Mouse (Mus musculus): ENCODE measurements around the gene Trpt1. TPM values are rescaled to one million over a fixed set of nuclear protein-coding genes. Genes with fewer than 3 reads are reported as not detected.
A peak's percentile ranks its signal among the peaks of the same experiment; 100 is the strongest.

Trpt1 gene
- polyA plus RNA-seq, 1 experiment = 19.3 TPM

GRCm38 (mm10) chr19:6980381-6981093, 15.4 kb upstream of the Trpt1 start, which contains the start of gene Fkbp2:
Fkbp2 (minus strand) TSS chr19:6980501.
- TF ChIP-seq CTCF (conservative IDR thresholded peaks at IDR 0.05; ENCODE audit: insufficient read depth, insufficient read length, low read depth, low read length) = no peak
- peak; percentile 98 for TF ChIP-seq POLR2A (IDR thresholded peaks at IDR 0.05; ENCODE audit: low read depth, low read length)
- peak; percentile 100 for DNase-seq
- peaks cover 18% of the 10 kb centered on the region; the same call in 1 of the 2 replicates for H3K4me1 ChIP-seq (ENCODE audit: control insufficient read depth, insufficient read depth, low read length)
- H3K27ac ChIP-seq (ENCODE audit: insufficient read depth, low read depth, low read length) = peak within 1 kb of the TSS; percentile 98
- H3K27me3 ChIP-seq (replicated peaks; ENCODE audit: control insufficient read depth, insufficient read depth, low read length) = no peaks in the 10 kb centered on the region
- 1% methylated on average over 38 of the region's 38 CpGs for WGBS
- H3K4me3 ChIP-seq (ENCODE audit: insufficient read depth, low read depth, low read length) = peak within 1 kb of the TSS; percentile 84
- no peaks in the 10 kb centered on the region for H3K36me3 ChIP-seq (ENCODE audit: control insufficient read depth, insufficient read depth, low read length)

- H3K27ac ChIP-seq (ENCODE audit: insufficient read depth, low read depth, low read length) = peak overlapping the region; percentile 98; the same call in 1 of the 2 replicates
- no peaks in the 10 kb centered on the region for H3K36me3 ChIP-seq (ENCODE audit: control insufficient read depth, insufficient read depth, low read length)
- TF ChIP-seq CTCF (conservative IDR thresholded peaks at IDR 0.05; ENCODE audit: insufficient read depth, insufficient read length, low read depth, low read length) (no peak), POLR2A (IDR thresholded peaks at IDR 0.05; ENCODE audit: low read depth, low read length) (no peak)
- H3K4me3 ChIP-seq (ENCODE audit: insufficient read depth, low read depth, low read length) = no peak overlapping the region
- H3K4me1 ChIP-seq (ENCODE audit: control insufficient read depth, insufficient read depth, low read length) = peaks cover 13% of the 10 kb centered on the region; the same call in 1 of the 2 replicates
- WGBS = 78% methylated on average over 4 of the region's 4 CpGs
- no peaks in the 10 kb centered on the region for H3K27me3 ChIP-seq (replicated peaks; ENCODE audit: control insufficient read depth, insufficient read depth, low read length)
- DNase-seq = no peak
Measured at GRCm38 (mm10) chr19:6981465-6981864, 14.5 kb upstream of the Trpt1 start.

GRCm38 (mm10) chr19:6983621-6984020, 12.3 kb upstream of the Trpt1 start:
- Histone ChIP-seq H3K27me3 (replicated peaks; ENCODE audit: control insufficient read depth, insufficient read depth, low read length) (no peaks in the 10 kb centered on the region), H3K27ac (ENCODE audit: insufficient read depth, low read depth, low read length) (no peak overlapping the region), H3K4me3 (ENCODE audit: insufficient read depth, low read depth, low read length) (no peak overlapping the region), H3K4me1 (ENCODE audit: control insufficient read depth, insufficient read depth, low read length) (peaks cover 13% of the 10 kb centered on the region; the same call in 1 of the 2 replicates), H3K36me3 (ENCODE audit: control insufficient read depth, insufficient read depth, low read length) (no peaks in the 10 kb centered on the region)
- WGBS = 96% methylated on average over 5 of the region's 5 CpGs
- DNase-seq = no peak
- no peak for TF ChIP-seq POLR2A (IDR thresholded peaks at IDR 0.05; ENCODE audit: low read depth, low read length)
- no peak for TF ChIP-seq CTCF (conservative IDR thresholded peaks at IDR 0.05; ENCODE audit: insufficient read depth, insufficient read length, low read depth, low read length)

- DNase-seq = no peak
- TF ChIP-seq CTCF (conservative IDR thresholded peaks at IDR 0.05; ENCODE audit: insufficient read depth, insufficient read length, low read depth, low read length) (no peak), POLR2A (IDR thresholded peaks at IDR 0.05; ENCODE audit: low read depth, low read length) (no peak)
- Histone ChIP-seq H3K4me3 (ENCODE audit: insufficient read depth, low read depth, low read length) (no peak overlapping the region), H3K27ac (ENCODE audit: insufficient read depth, low read depth, low read length) (no peak overlapping the region), H3K36me3 (ENCODE audit: control insufficient read depth, insufficient read depth, low read length) (no peaks in the 10 kb centered on the region), H3K27me3 (replicated peaks; ENCODE audit: control insufficient read depth, insufficient read depth, low read length) (no peaks in the 10 kb centered on the region), H3K4me1 (ENCODE audit: control insufficient read depth, insufficient read depth, low read length) (peaks cover 6% of the 10 kb centered on the region; the same call in 1 of the 2 replicates)
- 86% methylated on average over 19 of the region's 19 CpGs for WGBS
Measured at GRCm38 (mm10) chr19:6985300-6985699, 10.6 kb upstream of the Trpt1 start.

- WGBS = 71% methylated on average over 10 of the region's 10 CpGs
- H3K4me3 ChIP-seq (ENCODE audit: insufficient read depth, low read depth, low read length) = peak overlapping the region; percentile 72
- H3K27me3 ChIP-seq (replicated peaks; ENCODE audit: control insufficient read depth, insufficient read depth, low read length) = no peaks in the 10 kb centered on the region
- no peak for DNase-seq
- peaks cover 6% of the 10 kb centered on the region; the same call in 1 of the 2 replicates for H3K4me1 ChIP-seq (ENCODE audit: control insufficient read depth, insufficient read depth, low read length)
- 0 out of 2 replicates have a peak overlapping the region, but pooled peaks have one; percentile 66 for H3K27ac ChIP-seq (ENCODE audit: insufficient read depth, low read depth, low read length)
- no peaks in the 10 kb centered on the region for H3K36me3 ChIP-seq (ENCODE audit: control insufficient read depth, insufficient read depth, low read length)
- no peak for TF ChIP-seq POLR2A (IDR thresholded peaks at IDR 0.05; ENCODE audit: low read depth, low read length)
- no peak for TF ChIP-seq CTCF (conservative IDR thresholded peaks at IDR 0.05; ENCODE audit: insufficient read depth, insufficient read length, low read depth, low read length)
Measured at GRCm38 (mm10) chr19:6985951-6986708, 9.8 kb upstream of the Trpt1 start.

- Histone ChIP-seq H3K4me1 (ENCODE audit: control insufficient read depth, insufficient read depth, low read length) (peaks cover 7% of the 10 kb centered on the region; the same call in 1 of the 2 replicates), H3K36me3 (ENCODE audit: control insufficient read depth, insufficient read depth, low read length) (no peaks in the 10 kb centered on the region), H3K4me3 (ENCODE audit: insufficient read depth, low read depth, low read length) (peak within 1 kb of the TSS; percentile 72), H3K27me3 (replicated peaks; ENCODE audit: control insufficient read depth, insufficient read depth, low read length) (no peaks in the 10 kb centered on the region), H3K27ac (ENCODE audit: insufficient read depth, low read depth, low read length) (peak within 1 kb of the TSS; percentile 66)
- TF ChIP-seq CTCF (conservative IDR thresholded peaks at IDR 0.05; ENCODE audit: insufficient read depth, insufficient read length, low read depth, low read length) (no peak), POLR2A (IDR thresholded peaks at IDR 0.05; ENCODE audit: low read depth, low read length) (no peak)
- 1% methylated on average over 82 of the region's 85 CpGs for WGBS
- DNase-seq = peak; percentile 76
Measured at GRCm38 (mm10) chr19:6987061-6987903, 8.6 kb upstream of the Trpt1 start, which contains the start of gene Vegfb. Vegfb (minus strand) TSS chr19:6987651.
